Mouse (Mus musculus) T-helper 2 cell (primary cell): ENCODE measurements around the gene Ly6g6d.

ENCODE experiments used
- in situ Hi-C: fragments of 300-600 bp; cut with MboI, MseI; formaldehyde crosslinking; loops from one replicate; pipeline ENCODE4 v1.15.1; 2025; ENCODE audit warnings: high pct_unique_total_duplicates

Gene Ly6g6d

GRCm38 (mm10) chr17:35026206-35026605, 51.7 kb downstream of the Ly6g6d start:
- in situ Hi-C loops: no loop called here

- in situ Hi-C loops: no loop called here
Measured at GRCm38 (mm10) chr17:35024691-35025488, 53.0 kb downstream of the Ly6g6d start.

GRCm38 (mm10) chr17:35024261-35024660, 53.6 kb downstream of the Ly6g6d start:
- in situ Hi-C loops: no loop called here

GRCm38 (mm10) chr17:35023756-35024155, 54.1 kb downstream of the Ly6g6d start:
- in situ Hi-C loops: no loop called here

- in situ Hi-C loops: no loop called here
Measured at GRCm38 (mm10) chr17:35023221-35023620, 54.6 kb downstream of the Ly6g6d start.

GRCm38 (mm10) chr17:35022541-35023060, 55.3 kb downstream of the Ly6g6d start:
- in situ Hi-C loops: no loop called here

- in situ Hi-C loops: no loop called here
Measured at GRCm38 (mm10) chr17:35021842-35022477, 55.9 kb downstream of the Ly6g6d start.
